Mouse (Mus musculus) urinary bladder, postnatal 25 days (tissue): ENCODE data around the gene Zfp989.
"Not testable (repeated sequence)": the region's sequence is repeated elsewhere in the genome, so short reads cannot be mapped to it uniquely, and the experiment has no call there.

Experiments
- DNase-seq: peaks from one replicate; pipeline ENCODE4 v3.0.0; 2022; ENCODE audit warnings: low spot score

The Zfp989 gene

DNA sequence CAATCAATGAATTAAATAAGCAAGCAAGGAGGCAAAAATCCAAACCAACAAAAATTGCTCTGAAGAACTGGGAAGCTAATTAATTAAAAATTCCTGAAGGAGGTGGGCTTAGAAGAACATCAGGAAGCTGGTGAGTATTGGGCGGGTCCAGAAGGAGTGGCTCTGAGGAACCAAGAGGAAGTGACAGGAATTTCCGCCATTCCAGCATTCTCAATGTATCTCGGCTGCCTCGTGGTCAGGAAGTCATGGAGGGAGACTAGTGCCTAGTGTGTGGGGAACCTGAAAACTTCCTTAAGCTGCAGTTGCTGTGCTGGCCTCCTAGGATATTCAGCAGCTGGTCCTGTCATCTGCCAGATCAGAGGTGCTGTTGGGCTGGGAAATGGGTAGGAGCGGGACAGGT is at the start of gene Zfp989:
Gene Zfp989 (plus strand): TSS at position 220 of the 400 bp plus-strand sequence.
- DNase-seq = not testable (repeated sequence)

DNA sequence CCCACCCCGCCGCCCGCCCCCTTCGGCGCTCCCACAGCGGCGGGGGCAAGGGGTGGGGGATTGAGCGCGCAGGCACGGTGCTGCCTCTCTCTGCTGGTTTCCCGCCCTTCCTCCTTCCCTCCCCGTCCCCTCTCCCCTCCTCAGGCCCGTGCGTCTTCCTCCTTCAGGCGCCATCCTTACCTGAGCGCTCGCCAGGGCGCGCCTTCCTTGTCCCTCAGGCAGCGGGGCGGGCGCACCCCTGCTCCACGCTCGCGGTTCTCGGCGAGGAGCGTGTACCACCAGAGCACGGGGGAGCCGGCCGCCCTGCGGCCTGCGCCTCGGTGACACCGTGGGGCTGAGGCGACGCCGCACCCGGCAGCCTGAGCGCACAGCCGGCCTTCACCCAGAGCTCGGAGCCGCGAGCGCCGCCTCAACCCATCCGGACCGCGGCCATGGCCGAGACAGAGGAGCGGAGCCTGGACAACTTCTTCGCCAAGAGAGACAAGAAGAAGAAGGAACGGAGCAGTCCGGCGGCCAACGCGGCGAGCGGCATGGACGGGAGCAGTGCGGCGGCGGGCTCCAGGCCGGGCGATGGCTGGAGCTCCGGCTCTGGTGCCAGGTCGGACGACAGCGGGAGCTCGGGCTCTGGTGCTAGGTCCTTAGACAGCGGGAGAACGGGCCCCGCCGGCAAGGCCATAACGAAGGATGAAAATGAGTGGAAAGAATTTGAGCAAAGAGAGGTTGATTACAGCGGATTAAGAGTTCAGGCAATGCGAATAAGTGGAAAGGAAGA is 39.3 kb upstream of the Zfp989 start:
- no peak for DNase-seq

DNA sequence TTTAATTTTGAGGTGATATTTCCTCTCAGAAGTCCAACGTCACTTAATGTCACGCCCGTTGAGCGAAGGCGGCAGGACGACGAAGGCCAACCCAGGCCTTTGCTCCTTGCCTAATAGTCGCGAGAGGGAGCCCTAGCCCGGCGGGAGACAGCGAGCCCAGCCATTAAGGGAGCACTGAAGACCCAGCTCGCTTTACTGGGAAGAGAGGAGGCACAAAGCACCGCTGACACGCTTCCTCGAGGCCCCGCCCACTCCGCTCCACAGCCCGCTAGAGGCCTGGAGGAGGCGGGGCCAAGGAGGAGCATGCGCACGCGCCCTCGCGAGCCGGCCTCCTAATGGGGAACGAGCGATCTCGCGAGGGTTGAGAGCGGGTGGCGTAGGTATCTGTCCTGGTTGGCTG is 30.1 kb upstream of the Zfp989 start:
- DNase-seq = not testable (repeated sequence)

DNA sequence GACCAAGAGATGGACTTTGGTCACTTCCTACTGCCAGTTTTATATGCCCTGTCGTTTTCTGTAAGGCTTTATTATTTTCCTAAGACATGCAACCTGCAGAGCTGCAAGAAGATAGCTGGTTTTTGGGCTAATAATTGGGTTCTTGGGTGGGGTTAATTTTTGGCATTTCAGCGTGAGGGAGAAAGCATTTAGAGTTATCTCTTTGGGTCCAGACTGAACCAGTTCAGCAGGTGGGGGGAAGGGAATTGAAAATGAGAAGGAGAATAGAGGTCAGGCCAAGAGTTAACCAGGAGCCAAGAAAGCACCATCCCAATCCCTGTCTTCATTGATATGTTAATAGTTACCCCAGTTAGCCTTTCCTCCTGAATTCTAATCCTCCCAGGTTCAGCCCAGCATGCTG is 4.8 kb downstream of the Zfp989 start:
- DNase-seq = not testable (repeated sequence)

DNA sequence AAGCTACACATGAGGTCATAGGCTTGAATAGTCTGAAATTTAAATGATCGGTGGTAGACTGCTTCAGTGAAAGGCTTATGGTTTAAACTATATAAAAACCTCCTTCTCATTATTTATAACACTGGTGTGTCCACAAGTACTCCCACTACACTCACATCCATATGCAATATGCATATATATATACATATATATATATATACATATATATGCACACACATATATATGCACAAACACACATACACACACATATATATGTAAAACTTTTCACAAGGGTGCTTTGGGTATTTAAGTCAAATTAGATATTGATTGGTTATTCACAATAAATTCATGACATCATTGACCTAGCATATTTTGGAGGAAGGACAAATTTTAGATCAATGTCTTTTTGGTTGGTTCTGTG is 46.6 kb downstream of the Zfp989 start:
- DNase-seq = not testable (repeated sequence)

DNA sequence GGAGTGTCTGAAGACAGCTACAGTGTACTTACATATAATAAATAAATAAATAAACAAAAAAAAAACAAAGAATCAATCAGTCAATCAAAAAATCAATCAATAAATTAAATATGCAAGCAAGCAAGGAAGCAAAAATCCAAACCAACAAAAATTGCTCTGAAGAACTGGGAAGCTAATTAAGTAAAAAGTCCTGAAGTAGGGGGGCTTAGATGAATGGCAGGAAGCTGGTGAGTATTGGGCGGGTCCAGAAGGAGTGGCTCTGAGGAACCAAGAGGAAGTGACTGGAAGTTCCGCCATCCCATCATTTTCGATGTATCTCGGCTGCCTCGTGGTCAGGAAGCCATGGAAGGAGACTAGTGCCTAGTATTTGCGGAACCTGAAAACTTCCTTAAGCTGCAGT is 49.8 kb downstream of the Zfp989 start, which contains the start of gene Rex2:
Gene Rex2 (plus strand): TSS at position 301 of the 400 bp plus-strand sequence.
- not testable (repeated sequence) for DNase-seq

DNA sequence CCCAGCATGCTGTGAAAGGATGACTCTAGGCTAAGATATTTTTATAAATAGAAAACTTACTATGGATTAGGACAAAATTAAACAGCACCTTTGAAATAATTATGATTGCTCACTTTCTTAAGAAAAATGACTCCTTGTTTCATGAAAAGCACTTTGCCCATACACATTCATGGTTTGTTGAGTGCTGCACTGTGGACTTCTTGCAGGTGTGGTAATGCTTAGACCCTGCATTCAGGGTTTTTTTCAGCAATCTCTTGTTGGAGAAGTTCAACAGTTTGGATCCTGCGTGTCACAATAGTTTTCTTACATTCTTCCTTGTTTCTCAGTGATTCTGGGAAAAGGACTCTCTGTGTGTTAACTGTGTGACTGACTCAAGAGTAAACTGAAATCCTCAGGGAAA is 54.6 kb downstream of the Zfp989 start:
- peak; percentile 2 for DNase-seq

DNA sequence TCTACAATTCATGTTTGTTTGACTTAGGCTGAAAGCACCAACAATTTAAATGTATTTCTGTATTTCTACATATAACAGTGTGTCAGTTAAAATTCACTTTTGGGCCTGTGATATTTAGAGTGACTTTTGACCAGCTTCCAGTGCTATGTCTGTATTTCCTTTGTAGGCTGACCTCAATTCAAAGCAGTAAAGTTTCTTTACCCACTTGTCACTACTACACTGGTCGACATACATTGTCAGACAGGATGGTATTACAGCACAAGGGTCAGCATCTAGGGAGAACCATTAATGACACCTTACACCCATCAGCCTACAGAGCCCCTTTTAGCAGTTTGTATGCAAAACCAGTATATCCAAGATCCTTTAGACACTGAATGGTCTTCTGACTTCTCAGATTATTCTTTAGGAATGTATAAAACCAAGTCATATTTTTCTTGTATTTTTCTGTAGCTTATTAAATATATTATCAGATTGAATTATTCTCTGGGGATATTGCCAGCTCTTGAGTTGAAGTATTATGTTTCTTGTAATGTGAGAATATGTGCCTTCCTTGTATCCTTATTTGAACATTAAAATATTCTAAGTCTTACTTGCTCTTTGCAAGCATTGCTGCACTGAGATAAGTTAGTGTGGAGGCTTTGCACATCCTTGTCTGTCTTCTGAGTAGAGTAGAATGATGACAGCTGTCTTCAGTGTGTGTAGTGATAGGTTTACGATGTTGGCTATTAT is 59.7 kb downstream of the Zfp989 start:
- DNase-seq = not testable (repeated sequence)
